9 mouse cellular contexts compared by ENCODE assay signal in the genomic region with DNA sequence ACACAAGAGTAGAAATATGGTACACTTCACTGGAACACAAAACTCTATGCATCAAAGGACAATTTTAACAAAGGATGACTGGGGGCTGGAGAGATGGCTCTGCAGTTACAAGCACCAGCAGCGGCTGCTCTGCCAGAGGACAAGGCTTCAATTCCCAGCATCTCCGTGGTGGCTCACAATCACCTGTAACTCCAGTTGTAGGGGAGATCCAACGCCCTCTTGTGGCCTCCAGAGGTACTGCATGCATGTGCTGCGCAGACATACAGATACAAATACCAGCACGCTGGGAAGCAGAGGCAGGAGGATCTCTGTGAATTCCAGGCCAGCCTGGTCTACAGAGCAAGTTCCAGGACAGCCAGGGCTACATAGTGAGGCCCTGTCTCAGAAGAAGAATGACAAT. TPM values are rescaled to one million over a fixed set of nuclear protein-coding genes. Genes with fewer than 3 reads are reported as not detected.
A peak's percentile ranks its signal among the peaks of the same experiment; 100 is the strongest.
DNase-seq lines count a peak whose midpoint lies in the region; TF ChIP-seq lines count a peak whose summit lies in the region.
"Had no signal": no experiment of that assay in that cellular context is flagged by ENCODE, and none has a peak within 500 bp of the region (broad histone marks: within the 10 kb centered on the region; RNA-seq: fewer than 3 reads in every experiment).

No protein-coding gene starts in this region.

- intact Hi-C loops in heart, adult 2 months (cut with DNase I), result no loop called here

- no peak overlapping the region for H3K9ac ChIP-seq in heart, adult 2 months (ENCODE audit: low read depth, low read length)

- WGBS in heart, adult 2 months, result 65% methylated on average over 5 of the region's 5 CpGs
- 62% methylated on average over 5 of the region's 5 CpGs for WGBS in embryonic facial prominence, embryonic 10.5 days

- DNase-seq in heart, adult 2 months, result peak in 1 of 2 experiments; percentile 44
- DNase-seq in heart, adult 18-20 months, result no peak
- DNase-seq in B cell, adult 2 months, result peak; percentile 68 to 70
- no peak for DNase-seq in embryonic facial prominence, embryonic 10.5 days (ENCODE audit: low spot score)
- peak; percentile 45 for DNase-seq in lung, postnatal 36 days
- no peak for DNase-seq in adrenal gland, adult 18-20 months (ENCODE audit: low spot score in 2 of 2)
- DNase-seq in layer of hippocampus, adult 18-20 months (ENCODE audit: low spot score in 2 of 2), result no peak
- no peak for DNase-seq in cerebellum, adult 11-12 months

- no peak overlapping the region for H3K4me3 ChIP-seq in heart, adult 2 months
- no peak overlapping the region for H3K4me3 ChIP-seq in embryonic facial prominence, embryonic 10.5 days

- H3K79me2 ChIP-seq in heart, adult 2 months (replicated peaks; ENCODE audit: control insufficient read depth, insufficient read depth, low read length), result no peaks in the 10 kb centered on the region

- H3K27me3 ChIP-seq in heart, adult 2 months (ENCODE audit: control insufficient read depth, insufficient read depth, low read length), result no peaks in the 10 kb centered on the region
- 0 out of 2 replicates have a peak, but pooled peaks cover 3% of the 10 kb centered on the region for H3K27me3 ChIP-seq in embryonic facial prominence, embryonic 10.5 days (replicated peaks; ENCODE audit: low read depth, poor library complexity, severe bottlenecking)

- TF ChIP-seq EP300 in heart, adult 2 months (IDR thresholded peaks at IDR 0.05; ENCODE audit: insufficient read depth, low read depth, low read length), result no peak

- H3K9me3 ChIP-seq in embryonic facial prominence, embryonic 10.5 days, result no peaks in the 10 kb centered on the region; the same call in 1 of the 2 replicates

- peak; percentile 82 for TF ChIP-seq CTCF in heart, adult 2 months (IDR thresholded peaks at IDR 0.05)

- peaks cover 6% of the 10 kb centered on the region for H3K4me1 ChIP-seq in heart, adult 2 months (ENCODE audit: control insufficient read depth, insufficient read depth, low read length)
- peaks cover 33% of the 10 kb centered on the region for H3K4me1 ChIP-seq in embryonic facial prominence, embryonic 10.5 days

- TF ChIP-seq POLR2A in heart, adult 2 months (IDR thresholded peaks at IDR 0.05; ENCODE audit: insufficient read depth, low read depth, low read length), result no peak

- no peak overlapping the region for H3K27ac ChIP-seq in heart, adult 2 months
- H3K27ac ChIP-seq in embryonic facial prominence, embryonic 10.5 days (replicated peaks), result 0 out of 2 replicates have a peak overlapping the region, but pooled peaks have one; percentile 35
- H3K27ac ChIP-seq: macrophage had no signal

- H3K36me3 ChIP-seq in heart, adult 2 months (ENCODE audit: control insufficient read depth, insufficient read depth, low read length), result no peaks in the 10 kb centered on the region
- peaks cover 25% of the 10 kb centered on the region for H3K36me3 ChIP-seq in embryonic facial prominence, embryonic 10.5 days (replicated peaks)

RNA-seq across cellular contexts. Expression of gene Sh3d21, which starts 6.7 kb away (rescaled TPM):
- total RNA-seq in heart, adult 2 months (2021), result 1 to 10 TPM; 1.5 to 2.7 TPM
- polyA plus RNA-seq in heart, adult 2 months (2012; rRNA removed), result 1.9 and 2.0 TPM in 2 replicates
- total RNA-seq in heart, adult 18-20 months (2021), result 1 to 10 TPM; 1.3 to 2.4 TPM
- polyA plus RNA-seq in embryonic facial prominence, embryonic 10.5 days (2016; fragmentation: Nextera tagmentation; extraction: Ambion mirVana), result 2.0 and 3.1 TPM in 2 replicates
- 1 to 10 TPM; 2.8 to 2.9 TPM for total RNA-seq in adrenal gland, adult 18-20 months (2021)
- total RNA-seq in layer of hippocampus, adult 18-20 months (2021), result under 1 TPM; 0.57 to 0.58 TPM

RNA-seq across cellular contexts. Expression of gene Eva1b, which starts 9.1 kb away (rescaled TPM):
- 10 to 100 TPM in 1 of 2 experiments, 1 to 10 TPM in 1; 9.5 to 11.9 TPM for total RNA-seq in heart, adult 2 months (2021)
- 15.2 and 19.7 TPM in 2 replicates for polyA plus RNA-seq in heart, adult 2 months (2012; rRNA removed)
- total RNA-seq in heart, adult 18-20 months (2021), result 1 to 10 TPM; 8.8 to 9.5 TPM
- 37.1 and 38.9 TPM in 2 replicates for polyA plus RNA-seq in embryonic facial prominence, embryonic 10.5 days (2016; fragmentation: Nextera tagmentation; extraction: Ambion mirVana)
- 10 to 100 TPM; 13.3 to 13.8 TPM for total RNA-seq in adrenal gland, adult 18-20 months (2021)
- 1 to 10 TPM; 1.8 to 1.9 TPM for total RNA-seq in layer of hippocampus, adult 18-20 months (2021)

RNA-seq across cellular contexts. Expression of gene Thrap3, which starts 45.9 kb away (rescaled TPM):
- 100 to 1,000 TPM; 100 to 118 TPM for total RNA-seq in heart, adult 2 months (2021)
- polyA plus RNA-seq in heart, adult 2 months (2012; rRNA removed), result 37.9 and 61.4 TPM in 2 replicates
- total RNA-seq in heart, adult 18-20 months (2021), result 100 to 1,000 TPM in 1 of 2 experiments, 10 to 100 TPM in 1; 86.5 to 116 TPM
- 262 and 263 TPM in 2 replicates for polyA plus RNA-seq in embryonic facial prominence, embryonic 10.5 days (2016; fragmentation: Nextera tagmentation; extraction: Ambion mirVana)
- total RNA-seq in adrenal gland, adult 18-20 months (2021), result 100 to 1,000 TPM; 142 to 182 TPM
- 100 to 1,000 TPM; 136 to 145 TPM for total RNA-seq in layer of hippocampus, adult 18-20 months (2021)

RNA-seq across cellular contexts. Expression of gene Stk40, which starts 52.9 kb away (rescaled TPM):
- total RNA-seq in heart, adult 2 months (2021), result 10 to 100 TPM; 41.6 to 53.8 TPM
- polyA plus RNA-seq in heart, adult 2 months (2012; rRNA removed), result 36.3 and 36.7 TPM in 2 replicates
- total RNA-seq in heart, adult 18-20 months (2021), result 10 to 100 TPM; 41.4 to 52.6 TPM
- polyA plus RNA-seq in embryonic facial prominence, embryonic 10.5 days (2016; fragmentation: Nextera tagmentation; extraction: Ambion mirVana), result 43.8 and 44.5 TPM in 2 replicates
- 10 to 100 TPM; 63.0 to 77.6 TPM for total RNA-seq in adrenal gland, adult 18-20 months (2021)
- total RNA-seq in layer of hippocampus, adult 18-20 months (2021), result 10 to 100 TPM; 30.2 to 32.9 TPM

Comparison
In these comparisons a context has a peak if more than half of its experiments do, and no peak if none do; other contexts are left out.
1. DNase-seq: peak in B cell, adult 2 months (2 of 2) and lung, postnatal 36 days (single experiment); none in heart, adult 18-20 months (0 of 2), embryonic facial prominence, embryonic 10.5 days (single experiment), adrenal gland, adult 18-20 months (0 of 2), layer of hippocampus, adult 18-20 months (0 of 2) and cerebellum, adult 11-12 months (single experiment).